Mouse (Mus musculus) cerebellum, adult 11-12 months (tissue): ENCODE data around the gene Pik3ca.

ENCODE experiments used
- DNase-seq: peaks from one replicate; pipeline ENCODE4 v3.0.0; 2022

Pik3ca gene

GRCm38 (mm10) chr3:32397461-32398174 is at the start of gene Pik3ca:
Gene Pik3ca, plus strand, starts transcription at chr3:32397671.
- peak; percentile 65 for DNase-seq

- no peak for DNase-seq
These were observed 49.6 kb upstream of the Pik3ca start for GRCm38 (mm10) chr3:32347881-32348280.

GRCm38 (mm10) chr3:32361221-32361620 is 36.2 kb upstream of the Pik3ca start:
- DNase-seq: no peak

- DNase-seq: no peak
These were observed 33.3 kb upstream of the Pik3ca start for GRCm38 (mm10) chr3:32364195-32364594.

GRCm38 (mm10) chr3:32364841-32365545 is 32.5 kb upstream of the Pik3ca start:
- no peak for DNase-seq

- DNase-seq: peak; percentile 89
These were observed 31.8 kb upstream of the Pik3ca start, which contains the start of gene Zmat3 for GRCm38 (mm10) chr3:32365546-32366245. Gene Zmat3, minus strand, starts transcription at chr3:32366014.

- peak; percentile 44 for DNase-seq
These were observed 31.2 kb upstream of the Pik3ca start for GRCm38 (mm10) chr3:32366246-32366734.

- DNase-seq: no peak
These were observed 30.0 kb upstream of the Pik3ca start for GRCm38 (mm10) chr3:32367516-32367915.

GRCm38 (mm10) chr3:32371957-32372356 is 25.5 kb upstream of the Pik3ca start:
- no peak for DNase-seq

GRCm38 (mm10) chr3:32372470-32372869 is 25.0 kb upstream of the Pik3ca start:
- no peak for DNase-seq

- DNase-seq: no peak
These were observed 24.2 kb upstream of the Pik3ca start for GRCm38 (mm10) chr3:32373236-32373635.

- no peak for DNase-seq
These were observed 17.6 kb upstream of the Pik3ca start for GRCm38 (mm10) chr3:32379891-32380290.

GRCm38 (mm10) chr3:32381556-32381955 is 15.9 kb upstream of the Pik3ca start:
- DNase-seq: no peak

- no peak for DNase-seq
These were observed 4.6 kb upstream of the Pik3ca start for GRCm38 (mm10) chr3:32392841-32393240.

GRCm38 (mm10) chr3:32393986-32394385 is 3.5 kb upstream of the Pik3ca start:
- no peak for DNase-seq

- DNase-seq: peak; percentile 64
These were observed 1.5 kb upstream of the Pik3ca start for GRCm38 (mm10) chr3:32395771-32396551.

GRCm38 (mm10) chr3:32396794-32397460 is 544 bp upstream of the Pik3ca start:
- peak; percentile 99 for DNase-seq

- no peak for DNase-seq
These were observed 686 bp downstream of the Pik3ca start for GRCm38 (mm10) chr3:32398175-32398538.

- DNase-seq: no peak
These were observed 1.2 kb downstream of the Pik3ca start for GRCm38 (mm10) chr3:32398623-32399022.

GRCm38 (mm10) chr3:32399381-32399780 is 1.9 kb downstream of the Pik3ca start:
- DNase-seq: no peak

GRCm38 (mm10) chr3:32399931-32400330 is 2.5 kb downstream of the Pik3ca start:
- no peak for DNase-seq

- DNase-seq: no peak
These were observed 4.1 kb downstream of the Pik3ca start for GRCm38 (mm10) chr3:32401591-32401990.
